Mouse (Mus musculus) heart, embryonic 13.5 days (tissue): ENCODE data around the gene Sdr39u1. TPM values are rescaled to one million over a fixed set of nuclear protein-coding genes. Genes with fewer than 3 reads are reported as not detected.

ENCODE experiments used
- ATAC-seq: fragments of 200-750 bp; cut with Nextera tagmentation; 2 replicates; pipeline ENCODE4 v1.8.0; 2017; ENCODE audit warnings: moderate TSS enrichment; ENCODE audit not compliant: insufficient number of reproducible peaks, low FRiP score, low TSS enrichment; ENCODE audit errors: extremely low read depth
- H3K27ac ChIP-seq: fragments of 300-500 bp; sonication (generic); replicated peaks from 2 replicates; pipeline ENCODE4 v1.5.1; 2015; ENCODE audit warnings: moderate library complexity, mild to moderate bottlenecking, inconsistent platforms
- H3K27me3 ChIP-seq: fragments of 300-500 bp; sonication (generic); replicated peaks from 2 replicates; pipeline ENCODE4 v1.6.1; 2015; ENCODE audit warnings: mild to moderate bottlenecking, inconsistent platforms
- H3K36me3 ChIP-seq: fragments of 300-500 bp; sonication (generic); 2 replicates; pipeline ENCODE4 v1.6.1; 2015; ENCODE audit warnings: mild to moderate bottlenecking, inconsistent platforms
- H3K4me1 ChIP-seq: fragments of 300-500 bp; sonication (generic); 2 replicates; pipeline ENCODE4 v1.6.1; 2015; ENCODE audit warnings: inconsistent platforms
- H3K4me2 ChIP-seq: fragments of 300-500 bp; sonication (generic); 2 replicates; pipeline ENCODE4 v1.6.1; 2015; ENCODE audit warnings: inconsistent platforms, mild to moderate bottlenecking, moderate library complexity
- H3K4me3 ChIP-seq: fragments of 300-500 bp; sonication (generic); 2 replicates; pipeline ENCODE4 v1.5.1; 2015; ENCODE audit warnings: moderate library complexity, mild to moderate bottlenecking, inconsistent platforms
- H3K9ac ChIP-seq: fragments of 300-500 bp; sonication (generic); 2 replicates; pipeline ENCODE4 v1.6.1; 2015; ENCODE audit warnings: inconsistent platforms, mild to moderate bottlenecking, moderate library complexity
- H3K9me3 ChIP-seq: fragments of 300-500 bp; sonication (generic); 2 replicates; pipeline ENCODE4 v1.6.1; 2016; ENCODE audit warnings: inconsistent platforms
- WGBS: fragments of 180-500 bp; shearing (Covaris S2); methylation state at CpG from one replicate; pipeline ENCODE4 v1.1.7; 2015; ENCODE audit warnings: mixed read lengths; 5-methylcytosine and 5-hydroxymethylcytosine counted together
- polyA plus RNA-seq: library from polyadenylated mRNA; unstranded; fragments of >200 nt; fragmentation: Nextera tagmentation; extraction: Ambion mirVana; gene quantifications from 2 replicates; pipeline ENCODE4 v1.2.1, GENCODE M21; 2015

The Sdr39u1 gene
- polyA plus RNA-seq, 1 experiment from 2014 or later, result 48.2 TPM

- Histone ChIP-seq H3K27me3 (peaks cover 3% of the 10 kb centered on the region; the same call in 1 of the 2 replicates), H3K27ac (no peak overlapping the region), H3K4me3 (no peak overlapping the region), H3K4me1 (peaks cover 11% of the 10 kb centered on the region), H3K9ac (peak overlapping the region; percentile 55; the same call in 1 of the 2 replicates), H3K9me3 (no peaks in the 10 kb centered on the region), H3K4me2 (no peak overlapping the region), H3K36me3 (no peaks in the 10 kb centered on the region)
- WGBS, result 35% methylated on average over 14 of the region's 14 CpGs
- ATAC-seq, result no peak; the same call in 1 of the 2 replicates
Observed at GRCm38 (mm10) chr14:55918240-55919082, 18.4 kb upstream of the Sdr39u1 start.

- H3K27ac ChIP-seq, result no peak overlapping the region
- no peak overlapping the region for H3K4me2 ChIP-seq
- H3K4me1 ChIP-seq, result no peaks in the 10 kb centered on the region
- no peaks in the 10 kb centered on the region for H3K36me3 ChIP-seq
- 47% methylated on average over 4 of the region's 4 CpGs for WGBS
- no peaks in the 10 kb centered on the region for H3K27me3 ChIP-seq
- H3K9ac ChIP-seq, result no peak overlapping the region
- H3K9me3 ChIP-seq, result no peaks in the 10 kb centered on the region
- no peak for ATAC-seq
- H3K4me3 ChIP-seq, result no peak overlapping the region
Observed at GRCm38 (mm10) chr14:55913406-55913805, 13.3 kb upstream of the Sdr39u1 start.

- Histone ChIP-seq H3K36me3 (no peaks in the 10 kb centered on the region), H3K27ac (no peak overlapping the region), H3K4me2 (no peak overlapping the region), H3K9ac (no peak overlapping the region), H3K27me3 (no peaks in the 10 kb centered on the region), H3K9me3 (no peaks in the 10 kb centered on the region), H3K4me1 (peaks cover 8% of the 10 kb centered on the region), H3K4me3 (no peak overlapping the region)
- no peak for ATAC-seq
- 16% methylated on average over 1 of the region's 1 CpGs for whole genome bisulfite sequencing
Observed at GRCm38 (mm10) chr14:55905518-55905917, 5.4 kb upstream of the Sdr39u1 start.

GRCm38 (mm10) chr14:55900414-55900755 is 292 bp upstream of the Sdr39u1 start:
- H3K4me2 ChIP-seq, result peak overlapping the region; percentile 89
- no peak for ATAC-seq
- H3K36me3 ChIP-seq, result peaks cover 31% of the 10 kb centered on the region
- H3K27me3 ChIP-seq, result no peaks in the 10 kb centered on the region
- H3K4me1 ChIP-seq, result peaks cover 19% of the 10 kb centered on the region
- no peaks in the 10 kb centered on the region for H3K9me3 ChIP-seq
- 9% methylated on average over 12 of the region's 12 CpGs for WGBS
- peak overlapping the region; percentile 83 for H3K27ac ChIP-seq
- peak overlapping the region; percentile 60 for H3K4me3 ChIP-seq
- peak overlapping the region; percentile 87 for H3K9ac ChIP-seq

GRCm38 (mm10) chr14:55898947-55899346 is 1.1 kb downstream of the Sdr39u1 start:
- no peaks in the 10 kb centered on the region for H3K27me3 ChIP-seq
- peaks cover 45% of the 10 kb centered on the region for H3K36me3 ChIP-seq
- peaks cover 19% of the 10 kb centered on the region for H3K4me1 ChIP-seq
- peak overlapping the region; percentile 89 for H3K4me2 ChIP-seq
- 90% methylated on average over 7 of the region's 7 CpGs for WGBS
- H3K4me3 ChIP-seq, result no peak overlapping the region
- no peak for ATAC-seq
- H3K9me3 ChIP-seq, result no peaks in the 10 kb centered on the region
- no peak overlapping the region for H3K9ac ChIP-seq
- peak overlapping the region; percentile 83; the same call in 1 of the 2 replicates for H3K27ac ChIP-seq

- peaks cover 19% of the 10 kb centered on the region for H3K4me1 ChIP-seq
- ATAC-seq, result no peak
- no peak overlapping the region for H3K4me3 ChIP-seq
- no peak overlapping the region for H3K9ac ChIP-seq
- no peaks in the 10 kb centered on the region for H3K27me3 ChIP-seq
- WGBS, result 90% methylated on average over 12 of the region's 12 CpGs
- H3K27ac ChIP-seq, result no peak overlapping the region
- H3K36me3 ChIP-seq, result peaks cover 55% of the 10 kb centered on the region
- no peak overlapping the region for H3K4me2 ChIP-seq
- H3K9me3 ChIP-seq, result no peaks in the 10 kb centered on the region
Observed at GRCm38 (mm10) chr14:55897671-55898070, 2.4 kb downstream of the Sdr39u1 start.

GRCm38 (mm10) chr14:55886571-55887382 is 13.3 kb downstream of the Sdr39u1 start:
- Histone ChIP-seq H3K4me1 (peaks cover 35% of the 10 kb centered on the region), H3K4me3 (peak overlapping the region; percentile 67), H3K36me3 (peaks cover 57% of the 10 kb centered on the region), H3K27me3 (no peaks in the 10 kb centered on the region), H3K9ac (peak overlapping the region; percentile 89), H3K27ac (no peak overlapping the region), H3K9me3 (no peaks in the 10 kb centered on the region), H3K4me2 (peak overlapping the region; percentile 90)
- no peak for ATAC-seq
- WGBS, result 75% methylated on average over 24 of the region's 24 CpGs

- no peak for ATAC-seq
- Histone ChIP-seq H3K4me1 (peaks cover 39% of the 10 kb centered on the region), H3K9me3 (no peaks in the 10 kb centered on the region)
Observed at GRCm38 (mm10) chr14:55885791-55886271, 14.3 kb downstream of the Sdr39u1 start.

GRCm38 (mm10) chr14:55885114-55885790 is 14.8 kb downstream of the Sdr39u1 start:
- H3K27ac ChIP-seq, result peak overlapping the region; percentile 95
- ATAC-seq, result no peak; the same call in none of the 2 replicates
- H3K27me3 ChIP-seq, result no peaks in the 10 kb centered on the region
- H3K36me3 ChIP-seq, result peaks cover 42% of the 10 kb centered on the region
- H3K4me2 ChIP-seq, result peak overlapping the region; percentile 90
- peak overlapping the region; percentile 89 for H3K9ac ChIP-seq
- H3K4me3 ChIP-seq, result peak overlapping the region; percentile 67
- peaks cover 40% of the 10 kb centered on the region for H3K4me1 ChIP-seq
- WGBS, result under 1% methylated on average over 29 of the region's 30 CpGs
- no peaks in the 10 kb centered on the region for H3K9me3 ChIP-seq

More at GRCm38 (mm10) chr14:55885791-55886271, 14.3 kb downstream of the Sdr39u1 start:
- Histone ChIP-seq H3K9ac (peak overlapping the region; percentile 89), H3K4me3 (peak overlapping the region; percentile 67), H3K27me3 (no peaks in the 10 kb centered on the region), H3K27ac (peak overlapping the region; percentile 95), H3K4me2 (peak overlapping the region; percentile 90), H3K36me3 (peaks cover 48% of the 10 kb centered on the region)
- 5% methylated on average over 16 of the region's 16 CpGs for WGBS

- H3K36me3 ChIP-seq, result peaks cover 37% of the 10 kb centered on the region
- H3K9ac ChIP-seq, result peak within 1 kb of the TSS; percentile 89
- peak; percentile 96 for ATAC-seq
- H3K9me3 ChIP-seq, result no peaks in the 10 kb centered on the region
- peaks cover 40% of the 10 kb centered on the region for H3K4me1 ChIP-seq
- under 1% methylated on average over 29 of the region's 30 CpGs for WGBS
- H3K4me2 ChIP-seq, result peak within 1 kb of the TSS; percentile 90
- H3K4me3 ChIP-seq, result peak within 1 kb of the TSS; percentile 67
- H3K27me3 ChIP-seq, result no peaks in the 10 kb centered on the region
- peak within 1 kb of the TSS; percentile 95 for H3K27ac ChIP-seq
Observed at GRCm38 (mm10) chr14:55884713-55885113, 15.4 kb downstream of the Sdr39u1 start, which contains the start of gene Khnyn. TSS of gene Khnyn (plus strand) at chr14:55884947.
